Mouse (Mus musculus): Measurements from ENCODE around the gene Spa17.

The Spa17 gene

GRCm38 (mm10) chr9:37613182-37613910 is at the start of gene Spa17:
Gene Spa17, minus strand, starts transcription at chr9:37613722.
- peak; percentile 86 for DNase-seq

GRCm38 (mm10) chr9:37663210-37663609 is 49.7 kb upstream of the Spa17 start:
- DNase-seq: no peak

DNA sequence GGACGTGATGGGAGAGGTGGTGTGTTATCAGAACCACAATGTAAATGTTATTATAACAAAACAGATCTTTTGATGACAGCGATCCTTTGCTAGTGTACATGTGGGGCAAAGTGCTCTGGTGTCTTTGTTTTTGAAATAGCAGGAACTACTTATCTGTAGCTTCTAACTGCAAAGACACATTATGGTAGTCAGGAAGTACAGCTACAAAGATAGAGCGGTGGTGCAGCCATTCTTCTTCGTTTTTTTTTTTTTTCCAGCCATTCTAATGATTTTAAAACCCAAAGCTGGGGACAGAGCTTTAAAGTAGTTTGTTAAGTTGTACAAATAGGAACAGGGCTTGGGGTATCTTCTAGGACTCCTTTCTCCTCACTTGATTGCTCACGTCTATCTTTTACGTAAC is 45.9 kb upstream of the Spa17 start:
- no peak for DNase-seq

DNA sequence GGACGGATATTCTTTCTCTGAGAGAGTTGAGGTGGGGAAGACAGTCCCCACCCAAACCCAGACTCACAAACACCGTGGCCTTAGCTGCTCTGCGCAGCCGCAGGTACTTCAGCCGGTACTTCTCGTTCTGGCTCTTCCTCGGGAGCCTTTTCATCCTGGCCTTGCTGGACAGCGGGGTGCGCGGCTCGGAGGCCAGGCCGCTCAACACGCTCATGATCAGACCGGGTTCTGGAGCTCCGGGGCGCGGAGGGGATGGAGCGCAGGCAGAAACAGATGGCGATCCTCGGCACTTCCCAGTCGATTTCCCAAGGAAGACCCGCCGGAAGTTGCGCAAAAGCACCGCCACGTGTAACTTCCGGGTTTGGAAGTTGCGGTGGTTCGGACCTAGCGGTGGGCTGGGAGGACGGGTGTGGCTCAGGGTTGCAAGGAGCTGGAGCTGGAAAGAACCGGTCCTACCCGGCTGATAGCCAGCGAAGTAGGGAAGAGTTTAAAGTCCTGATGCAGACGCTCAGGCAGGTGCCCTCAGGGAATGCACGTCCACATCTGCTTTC is 43.5 kb upstream of the Spa17 start, which contains the start of gene Tbrg1:
TSS of gene Tbrg1 (minus strand) at position 382 of the 551 bp plus-strand sequence.
- DNase-seq: peak; percentile 68

- DNase-seq: no peak
Measured at GRCm38 (mm10) chr9:37656439-37656881, 42.9 kb upstream of the Spa17 start.

GRCm38 (mm10) chr9:37655961-37656360 is 42.4 kb upstream of the Spa17 start:
- no peak for DNase-seq

- DNase-seq: no peak
Measured at GRCm38 (mm10) chr9:37653836-37654235, 40.3 kb upstream of the Spa17 start.

GRCm38 (mm10) chr9:37650639-37651038 is 37.1 kb upstream of the Spa17 start:
- no peak for DNase-seq

DNA sequence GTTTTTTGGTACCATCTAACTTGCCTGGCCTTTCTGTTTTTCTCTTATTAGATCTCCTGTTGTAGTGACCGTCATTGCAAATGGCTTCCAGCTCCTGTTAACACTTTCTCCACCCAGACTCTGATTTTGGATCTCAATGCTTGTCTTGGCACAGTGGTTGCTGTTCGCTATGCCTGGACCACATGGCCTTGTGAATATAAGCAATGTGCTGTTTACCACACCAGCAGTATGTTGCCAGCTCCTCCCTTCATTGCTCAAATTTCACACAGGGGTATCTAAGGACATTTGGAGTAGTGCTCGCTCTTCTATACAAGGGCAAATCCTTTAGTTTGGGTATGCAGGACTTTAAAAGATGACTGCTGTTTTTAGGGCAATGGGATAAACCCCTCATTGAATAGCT is 32.7 kb upstream of the Spa17 start:
- DNase-seq: no peak

DNA sequence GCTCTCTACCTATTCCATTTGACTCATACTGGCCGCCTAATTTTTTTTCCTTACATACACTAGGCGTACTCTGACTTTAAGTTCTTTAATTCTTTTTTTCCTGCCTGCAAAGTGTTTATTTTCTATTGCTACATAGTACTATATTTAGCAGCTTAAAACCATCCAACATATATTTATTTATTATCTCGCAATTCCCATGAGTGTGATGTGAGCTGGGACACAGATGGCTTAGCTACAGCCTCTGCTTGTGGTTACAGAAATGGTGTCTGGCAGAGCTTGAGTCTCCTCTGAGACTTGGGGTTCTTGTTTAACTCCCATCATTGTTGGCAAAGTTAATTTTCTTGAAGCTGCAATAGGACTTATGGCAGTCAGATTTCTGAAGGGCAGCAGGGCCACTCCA is 25.2 kb upstream of the Spa17 start:
- no peak for DNase-seq

DNA sequence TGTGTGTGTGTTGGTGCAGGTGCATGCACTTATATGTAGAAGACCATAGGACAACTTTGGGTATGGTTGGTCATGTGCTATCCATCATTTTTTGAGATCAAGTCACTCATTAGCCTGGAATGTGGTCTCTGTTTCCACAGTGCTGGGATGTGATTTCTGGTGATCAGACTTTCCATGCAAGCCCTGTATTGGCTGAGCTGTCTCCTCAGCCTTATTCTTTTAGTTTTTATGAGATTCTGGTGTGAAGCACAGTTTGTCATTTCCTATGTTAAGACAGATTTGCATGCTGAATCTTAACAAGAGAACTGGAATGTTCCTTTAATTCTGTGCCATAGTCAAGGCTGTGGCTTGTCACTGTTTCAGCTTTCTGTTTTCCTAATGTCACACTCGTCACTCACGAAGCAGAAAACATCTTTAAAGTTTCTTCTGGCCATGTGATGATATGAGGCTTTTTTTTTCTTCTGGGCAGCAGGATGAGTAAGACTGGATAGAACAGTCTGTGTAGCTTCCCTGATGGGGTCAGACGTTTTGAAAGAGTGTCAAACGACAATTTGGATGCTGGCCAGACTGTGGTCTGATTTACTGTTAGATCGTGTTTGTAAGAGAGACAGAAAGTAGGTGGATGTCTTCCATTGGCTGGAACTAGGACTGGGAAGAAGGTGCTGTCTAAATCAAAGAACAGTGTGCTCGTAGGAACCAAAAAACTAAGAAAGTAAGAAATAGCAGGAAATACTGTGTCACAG is 23.4 kb upstream of the Spa17 start:
- no peak for DNase-seq

GRCm38 (mm10) chr9:37636335-37636734 is 22.8 kb upstream of the Spa17 start:
- peak; percentile 61 for DNase-seq

- DNase-seq: no peak
Measured at GRCm38 (mm10) chr9:37634269-37634668, 20.7 kb upstream of the Spa17 start.

DNA sequence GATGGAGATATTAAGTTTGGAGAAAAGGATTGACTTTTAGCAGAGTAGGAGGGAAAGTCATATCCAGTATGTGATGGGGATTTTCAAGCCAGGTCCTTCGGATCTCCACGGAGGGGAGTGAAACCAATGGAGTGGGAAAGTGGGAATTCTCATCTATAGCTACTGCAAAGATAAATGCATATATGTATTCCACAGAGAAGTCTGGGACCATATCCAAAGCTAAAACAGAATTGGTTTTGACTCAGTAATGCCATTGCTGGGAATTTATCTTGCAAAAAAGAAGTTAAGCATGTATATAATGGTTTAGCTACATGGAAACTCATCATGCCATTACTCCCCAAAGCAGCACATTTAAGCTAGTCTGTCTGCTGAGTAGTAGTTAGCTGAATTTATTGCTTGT is 18.8 kb upstream of the Spa17 start:
- DNase-seq: no peak

DNA sequence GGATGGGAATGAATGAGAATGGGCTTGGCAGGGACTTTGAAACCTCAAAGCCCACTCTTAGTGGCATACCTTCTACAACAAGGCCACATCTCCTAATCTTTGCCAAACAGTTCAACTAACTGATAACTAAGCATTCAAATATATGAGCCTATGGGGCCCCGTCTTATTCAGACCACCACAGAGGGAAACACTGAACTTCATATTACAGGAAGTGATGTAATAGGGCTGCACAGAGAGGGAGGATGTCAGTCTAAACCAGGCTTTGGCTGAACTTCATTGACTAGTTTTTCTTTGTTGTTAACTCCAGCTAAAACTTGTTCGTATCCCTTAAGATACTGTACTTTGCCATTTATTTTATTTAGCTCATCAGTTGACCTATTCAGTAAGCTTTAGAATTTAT is 16.4 kb upstream of the Spa17 start:
- DNase-seq: no peak

DNA sequence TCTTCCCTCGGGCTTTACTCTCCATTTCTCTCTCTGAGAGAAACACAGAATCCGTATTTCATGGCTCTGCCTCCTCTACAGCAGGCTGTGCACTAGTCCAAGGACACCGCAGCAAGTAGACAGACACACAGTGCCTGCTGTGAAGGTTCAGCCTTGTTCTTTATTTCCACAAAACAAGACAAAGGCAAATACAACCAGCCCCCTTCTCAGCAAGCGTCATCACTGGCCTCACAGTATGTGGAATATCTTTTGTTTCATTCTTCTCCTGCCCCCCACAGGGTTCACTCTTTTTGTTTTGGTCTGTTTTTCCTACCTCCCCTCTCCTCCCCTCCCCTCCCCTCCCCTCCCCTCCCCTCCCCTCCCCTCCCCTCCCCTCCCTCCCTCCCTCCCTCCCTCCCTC is 15.1 kb upstream of the Spa17 start:
- DNase-seq: no peak

DNA sequence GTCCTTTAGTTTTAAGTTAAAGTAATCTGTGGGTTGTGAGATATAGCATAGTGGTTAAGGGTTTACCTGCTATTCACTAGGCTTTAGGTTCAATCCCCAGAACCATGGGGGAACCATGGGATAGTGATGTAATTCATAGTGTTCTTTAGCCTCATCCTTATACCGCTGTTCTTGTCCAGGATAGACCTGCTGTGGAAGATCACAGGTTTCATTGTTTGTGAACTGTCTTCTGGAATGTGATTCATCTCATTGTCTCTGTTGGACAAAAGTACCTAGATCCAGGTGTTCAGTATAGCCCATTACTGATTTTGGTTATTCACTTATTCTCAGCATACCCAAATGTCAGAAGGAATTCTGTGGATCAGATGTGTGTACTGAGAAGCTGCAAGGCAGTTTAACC is 13.7 kb upstream of the Spa17 start:
- DNase-seq: no peak

GRCm38 (mm10) chr9:37626103-37626567 is 12.6 kb upstream of the Spa17 start:
- no peak for DNase-seq

GRCm38 (mm10) chr9:37625641-37626040 is 12.1 kb upstream of the Spa17 start:
- DNase-seq: peak; percentile 35

DNA sequence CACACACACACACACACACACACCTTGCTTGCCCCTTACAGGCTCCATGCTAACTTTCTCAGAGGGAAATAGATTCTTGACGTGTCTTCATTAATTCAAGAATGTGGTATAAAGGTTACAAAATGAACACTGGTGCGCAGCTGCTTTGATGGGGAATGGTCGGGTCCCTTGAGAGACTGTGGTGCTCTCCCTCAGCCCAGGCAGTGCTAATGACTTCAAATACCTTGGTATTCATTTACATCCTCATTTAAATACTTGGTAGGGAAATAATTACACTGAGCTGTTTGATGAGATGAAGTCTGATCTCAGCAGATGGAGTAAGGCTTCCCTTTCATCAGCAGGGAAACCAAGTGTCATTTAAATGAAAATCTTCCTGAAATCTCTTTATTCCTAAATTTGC is 11.6 kb upstream of the Spa17 start:
- no peak for DNase-seq

GRCm38 (mm10) chr9:37624502-37624901 is 11.0 kb upstream of the Spa17 start:
- DNase-seq: no peak

GRCm38 (mm10) chr9:37623981-37624380 is 10.5 kb upstream of the Spa17 start:
- no peak for DNase-seq

- peak; percentile 66 for DNase-seq
Measured at GRCm38 (mm10) chr9:37621290-37621689, 7.8 kb upstream of the Spa17 start.

GRCm38 (mm10) chr9:37616770-37617169 is 3.2 kb upstream of the Spa17 start:
- peak; percentile 40 for DNase-seq

Data from cerebellum, adult 8-10 months (tissue).